ENCODE assay signal across 8 mouse cellular contexts in genomic region chr12:41565540-41566432, GRCm38 (mm10).
A peak's percentile ranks its signal among the peaks of the same experiment; 100 is the strongest.
DNase-seq lines count a peak whose midpoint lies in the region; ATAC-seq lines count a peak whose summit lies in the region.

No protein-coding gene starts in this region.

- no peaks in the 10 kb centered on the region for H3K27me3 ChIP-seq in forebrain, embryonic 16.5 days (replicated peaks; ENCODE audit: control insufficient read depth, insufficient read depth, low read length)
- no peaks in the 10 kb centered on the region for H3K27me3 ChIP-seq in limb, embryonic 13.5 days

- H3K4me2 ChIP-seq in forebrain, embryonic 16.5 days (ENCODE audit: low read length), result 0 out of 2 replicates have a peak overlapping the region, but pooled peaks have one; percentile 6
- H3K4me2 ChIP-seq in limb, embryonic 13.5 days (replicated peaks), result peak overlapping the region; percentile 58

- WGBS in forebrain, embryonic 16.5 days, result 22% methylated on average over 18 of the region's 18 CpGs
- WGBS in limb, embryonic 13.5 days, result 15% methylated on average over 18 of the region's 18 CpGs

- no peak overlapping the region for H3K9ac ChIP-seq in forebrain, embryonic 16.5 days (replicated peaks; ENCODE audit: low read depth, low read length)
- peak overlapping the region; percentile 35; the same call in 1 of the 2 replicates for H3K9ac ChIP-seq in limb, embryonic 13.5 days

- H3K4me1 ChIP-seq in forebrain, embryonic 16.5 days (replicated peaks; ENCODE audit: control insufficient read depth, insufficient read depth, low read length), result peaks cover 5% of the 10 kb centered on the region
- peaks cover 10% of the 10 kb centered on the region for H3K4me1 ChIP-seq in limb, embryonic 13.5 days

- H3K4me3 ChIP-seq in forebrain, embryonic 16.5 days (replicated peaks; ENCODE audit: low read length), result no peak overlapping the region
- H3K4me3 ChIP-seq in limb, embryonic 13.5 days, result peak overlapping the region; percentile 12; the same call in 1 of the 2 replicates

- H3K36me3 ChIP-seq in forebrain, embryonic 16.5 days (ENCODE audit: control insufficient read depth, insufficient read depth), result no peaks in the 10 kb centered on the region
- H3K36me3 ChIP-seq in limb, embryonic 13.5 days, result no peaks in the 10 kb centered on the region

- no peak overlapping the region for H3K27ac ChIP-seq in forebrain, embryonic 16.5 days (ENCODE audit: low read length)
- H3K27ac ChIP-seq in limb, embryonic 13.5 days, result no peak overlapping the region

- peak; percentile 35 for DNase-seq in adrenal gland, adult 2 months
- no peak for DNase-seq in adrenal gland, postnatal 4 days (ENCODE audit: low spot score in 2 of 2)
- DNase-seq in T-cell, adult 2 months (ENCODE audit: low spot score), result peak; percentile 1
- DNase-seq in neural tube, embryonic 10.5 days (ENCODE audit: extremely low spot score, low spot score), result peak; percentile 52
- no peak for DNase-seq in gastrocnemius, postnatal 4 days (ENCODE audit: low spot score in 2 of 2)
- DNase-seq in urinary bladder, adult 2 months (ENCODE audit: low spot score), result no peak

- H3K9me3 ChIP-seq in forebrain, embryonic 16.5 days (ENCODE audit: control insufficient read depth, low read length), result no peaks in the 10 kb centered on the region
- H3K9me3 ChIP-seq in limb, embryonic 13.5 days, result no peaks in the 10 kb centered on the region

- peak; percentile 54 for ATAC-seq in forebrain, embryonic 16.5 days
- ATAC-seq in limb, embryonic 13.5 days (ENCODE audit: low FRiP score, low read depth), result peak; percentile 66; the same call in 1 of the 2 replicates

Comparison
In these comparisons a context has a peak if more than half of its experiments do, and no peak if none do; other contexts are left out.
1. DNase-seq: peak in adrenal gland, adult 2 months (single experiment), T-cell, adult 2 months (single experiment) and neural tube, embryonic 10.5 days (single experiment); none in adrenal gland, postnatal 4 days (0 of 2), gastrocnemius, postnatal 4 days (0 of 2) and urinary bladder, adult 2 months (single experiment).